Mouse (Mus musculus) ES-E14 (cell line): ENCODE data around the gene Uvrag.

Experiments
- MAFK ChIP-seq: IDR thresholded peaks from 2 replicates; pipeline ENCODE4 v1.6.1; 2014; ENCODE audit warnings: mild to moderate bottlenecking, low read depth, low read length, inconsistent platforms; ENCODE audit not compliant: insufficient read depth
- ZC3H11A ChIP-seq: IDR thresholded peaks from 2 replicates; pipeline ENCODE4 v1.6.1; 2012; ENCODE audit warnings: low read depth, mild to moderate bottlenecking, inconsistent platforms, low read length, borderline replicate concordance
- ZNF384 ChIP-seq: IDR thresholded peaks from 2 replicates; pipeline ENCODE4 v1.6.1; 2012; ENCODE audit warnings: low read depth, low read length, inconsistent platforms

DNA sequence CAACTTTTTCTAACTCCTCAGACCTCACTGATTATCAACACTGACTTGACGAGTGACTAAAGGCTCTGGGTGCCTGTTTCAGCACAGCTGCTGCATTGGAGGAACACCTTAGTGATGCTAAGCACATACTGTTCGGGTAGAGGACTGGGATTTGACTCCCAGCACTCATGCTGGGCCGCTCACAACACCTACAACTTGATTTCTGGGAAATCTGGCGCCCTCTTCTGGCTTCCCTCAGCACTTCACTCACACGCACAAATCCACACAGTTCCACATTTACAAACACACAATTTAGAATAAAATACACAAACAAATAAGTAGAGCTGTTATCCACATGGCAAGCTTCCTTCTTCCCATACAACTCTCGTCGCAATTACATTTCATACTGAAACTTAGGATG is 112.8 kb downstream of the Uvrag start:
- TF ChIP-seq MAFK (no peak), ZC3H11A (no peak), ZNF384 (no peak)
